In the genomic region with DNA sequence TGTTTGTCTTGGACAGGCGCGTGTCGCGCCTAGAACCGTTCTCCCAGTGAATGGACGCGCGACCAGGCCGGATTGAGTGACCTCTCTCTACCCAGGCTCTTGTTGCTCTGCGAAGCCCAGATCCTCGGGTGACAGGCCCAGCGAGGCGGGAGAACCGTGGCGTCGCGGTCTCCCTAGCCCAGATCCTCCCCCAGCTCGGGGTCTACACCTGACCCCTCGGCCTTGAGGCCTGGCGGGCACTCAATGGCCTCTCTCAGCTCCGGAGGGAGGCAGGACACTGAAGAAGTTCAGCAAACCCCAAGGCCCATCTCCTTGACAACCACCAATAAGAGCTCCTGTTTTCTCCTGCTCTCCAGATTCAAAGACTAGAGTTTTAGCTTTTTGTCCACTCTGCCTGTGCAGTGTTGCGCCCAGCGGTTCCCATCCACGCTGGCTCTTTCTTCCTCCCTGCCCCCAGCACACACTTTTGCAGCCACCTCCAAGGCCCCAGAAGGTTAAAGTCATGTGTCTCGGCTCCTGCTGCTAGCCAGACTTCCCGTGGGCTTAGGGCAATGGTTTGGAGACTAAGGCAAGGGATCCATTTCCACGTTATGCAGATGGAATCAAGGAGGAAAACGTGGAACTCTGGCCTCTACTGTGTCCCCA, we compare ENCODE assay signal across 8 mouse cellular contexts. TPM values are rescaled to one million over a fixed set of nuclear protein-coding genes. Genes with fewer than 3 reads are reported as not detected.
A peak's percentile ranks its signal among the peaks of the same experiment; 100 is the strongest.
DNase-seq lines count a peak whose midpoint lies in the region; ATAC-seq and TF ChIP-seq lines count a peak whose summit lies in the region.

No protein-coding gene starts in this region.

- 30% methylated on average over 28 of the region's 28 CpGs for WGBS in lung, embryonic 15.5 days
- 22% methylated on average over 28 of the region's 28 CpGs for WGBS in embryonic facial prominence, embryonic 15.5 days
- WGBS in intestine, embryonic 15.5 days, result 24% methylated on average over 28 of the region's 28 CpGs
- WGBS in neural tube, embryonic 14.5 days, result 13% methylated on average over 28 of the region's 28 CpGs
- 36% methylated on average over 28 of the region's 28 CpGs for WGBS in thymus, adult 2 months

- no peaks in the 10 kb centered on the region for H3K36me3 ChIP-seq in lung, embryonic 15.5 days
- no peaks in the 10 kb centered on the region for H3K36me3 ChIP-seq in embryonic facial prominence, embryonic 15.5 days
- no peaks in the 10 kb centered on the region for H3K36me3 ChIP-seq in intestine, embryonic 15.5 days
- H3K36me3 ChIP-seq in neural tube, embryonic 14.5 days (ENCODE audit: control insufficient read depth, insufficient read depth, low read length), result no peaks in the 10 kb centered on the region
- H3K36me3 ChIP-seq in thymus, adult 2 months (ENCODE audit: control insufficient read depth, insufficient read depth, low read length), result no peaks in the 10 kb centered on the region

- H3K4me2 ChIP-seq in lung, embryonic 15.5 days, result peak overlapping the region; percentile 99
- H3K4me2 ChIP-seq in embryonic facial prominence, embryonic 15.5 days (replicated peaks), result peak overlapping the region; percentile 99; the same call in 1 of the 2 replicates
- H3K4me2 ChIP-seq in intestine, embryonic 15.5 days (replicated peaks), result peak overlapping the region; percentile 99
- peak overlapping the region; percentile 81 for H3K4me2 ChIP-seq in neural tube, embryonic 14.5 days (ENCODE audit: low read depth, low read length)

- TF ChIP-seq POLR2A in thymus, adult 2 months (IDR thresholded peaks at IDR 0.05; ENCODE audit: control insufficient read depth, extremely low read depth, insufficient read depth, low read length, poor library complexity), result no peak

- no peak overlapping the region for H3K27ac ChIP-seq in lung, embryonic 15.5 days
- no peak overlapping the region for H3K27ac ChIP-seq in embryonic facial prominence, embryonic 15.5 days (replicated peaks)
- no peak overlapping the region for H3K27ac ChIP-seq in intestine, embryonic 15.5 days
- no peak overlapping the region for H3K27ac ChIP-seq in neural tube, embryonic 14.5 days (ENCODE audit: low read depth, low read length)
- no peak overlapping the region for H3K27ac ChIP-seq in thymus, adult 2 months (ENCODE audit: control insufficient read depth, insufficient read depth, low read length)

- intact Hi-C loops in left cerebral cortex, postnatal 25 days (cut with DNase I), result loop anchor here (2.0 kb wide), 1 partner anchor 61 kb away; no protein-coding TSS in a partner anchor

- peaks cover 60% of the 10 kb centered on the region for H3K27me3 ChIP-seq in lung, embryonic 15.5 days
- peaks cover 67% of the 10 kb centered on the region for H3K27me3 ChIP-seq in embryonic facial prominence, embryonic 15.5 days
- H3K27me3 ChIP-seq in intestine, embryonic 15.5 days (replicated peaks), result peaks cover 55% of the 10 kb centered on the region
- H3K27me3 ChIP-seq in neural tube, embryonic 14.5 days (ENCODE audit: control insufficient read depth, insufficient read depth, low read length), result no peaks in the 10 kb centered on the region
- peaks cover 9% of the 10 kb centered on the region for H3K27me3 ChIP-seq in thymus, adult 2 months (ENCODE audit: control insufficient read depth, insufficient read depth, low read length)

- H3K9ac ChIP-seq in lung, embryonic 15.5 days, result no peak overlapping the region
- no peak overlapping the region for H3K9ac ChIP-seq in embryonic facial prominence, embryonic 15.5 days
- H3K9ac ChIP-seq in intestine, embryonic 15.5 days, result no peak overlapping the region
- H3K9ac ChIP-seq in neural tube, embryonic 14.5 days (replicated peaks; ENCODE audit: low read depth, low read length), result no peak overlapping the region

- peak overlapping the region; percentile 56; the same call in 1 of the 2 replicates for H3K4me3 ChIP-seq in lung, embryonic 15.5 days
- H3K4me3 ChIP-seq in embryonic facial prominence, embryonic 15.5 days (replicated peaks), result peak overlapping the region; percentile 63; the same call in 1 of the 2 replicates
- H3K4me3 ChIP-seq in intestine, embryonic 15.5 days (replicated peaks), result 0 out of 2 replicates have a peak overlapping the region, but pooled peaks have one; percentile 65
- no peak overlapping the region for H3K4me3 ChIP-seq in neural tube, embryonic 14.5 days (ENCODE audit: low read depth, low read length)
- no peak overlapping the region for H3K4me3 ChIP-seq in thymus, adult 2 months (ENCODE audit: control insufficient read depth, insufficient read depth, low read length)

- H3K9me3 ChIP-seq in lung, embryonic 15.5 days, result no peaks in the 10 kb centered on the region
- no peaks in the 10 kb centered on the region for H3K9me3 ChIP-seq in embryonic facial prominence, embryonic 15.5 days (replicated peaks)
- H3K9me3 ChIP-seq in intestine, embryonic 15.5 days, result no peaks in the 10 kb centered on the region
- no peaks in the 10 kb centered on the region for H3K9me3 ChIP-seq in neural tube, embryonic 14.5 days (ENCODE audit: control insufficient read depth, low read length)

- no peak for DNase-seq in lung, postnatal 36 days
- DNase-seq in left cerebral cortex, postnatal 25 days (ENCODE audit: low spot score in 2 of 2), result no peak
- DNase-seq in layer of hippocampus, postnatal 25 days (ENCODE audit: extremely low spot score in 1 of 2, low spot score in 1 of 2), result no peak
- DNase-seq in thymus, adult 2 months, result no peak

- H3K4me1 ChIP-seq in lung, embryonic 15.5 days, result peaks cover 14% of the 10 kb centered on the region
- peaks cover 25% of the 10 kb centered on the region for H3K4me1 ChIP-seq in embryonic facial prominence, embryonic 15.5 days
- H3K4me1 ChIP-seq in intestine, embryonic 15.5 days (replicated peaks), result peaks cover 15% of the 10 kb centered on the region
- H3K4me1 ChIP-seq in neural tube, embryonic 14.5 days (ENCODE audit: control insufficient read depth, insufficient read depth, low read length), result 0 out of 2 replicates have a peak, but pooled peaks cover 7% of the 10 kb centered on the region
- H3K4me1 ChIP-seq in thymus, adult 2 months (replicated peaks; ENCODE audit: control insufficient read depth, insufficient read depth, low read length), result peaks cover 6% of the 10 kb centered on the region; the same call in 1 of the 2 replicates

- no peak for ATAC-seq in lung, embryonic 15.5 days (ENCODE audit: borderline replicate concordance, extremely low read depth, low FRiP score, low TSS enrichment)
- no peak for ATAC-seq in embryonic facial prominence, embryonic 15.5 days (ENCODE audit: insufficient number of reproducible peaks, low FRiP score, low TSS enrichment, low read depth)
- no peak for ATAC-seq in intestine, embryonic 15.5 days
- ATAC-seq in neural tube, embryonic 14.5 days (ENCODE audit: low read depth), result no peak; the same call in 1 of the 2 replicates

- no peak for TF ChIP-seq CTCF in thymus, adult 2 months (IDR thresholded peaks at IDR 0.05; ENCODE audit: borderline replicate concordance, control insufficient read depth, extremely low read depth, insufficient read depth, low read length, poor library complexity)

RNA-seq across cellular contexts. Expression of a gene that starts 0.9 kb away (rescaled TPM):
- polyA plus RNA-seq in lung, embryonic 15.5 days (2015; fragmentation: Nextera tagmentation; extraction: Ambion mirVana), result 4.2 and 4.6 TPM in 2 replicates
- 11.1 and 14.5 TPM in 2 replicates for polyA plus RNA-seq in embryonic facial prominence, embryonic 15.5 days (2015; fragmentation: Nextera tagmentation; extraction: Ambion mirVana)
- polyA plus RNA-seq in intestine, embryonic 15.5 days (2015; fragmentation: Nextera tagmentation; extraction: Ambion mirVana), result 4.3 and 4.5 TPM in 2 replicates
- 9.4 and 14.1 TPM in 2 replicates for polyA plus RNA-seq in neural tube, embryonic 14.5 days (2014; fragmentation: Nextera tagmentation; extraction: Ambion mirVana)
- total RNA-seq in left cerebral cortex, postnatal 25 days (2021), result 10 to 100 TPM; 82.1 to 84.7 TPM
- total RNA-seq in layer of hippocampus, postnatal 25 days (2021), result 10 to 100 TPM; 16.7 to 19.3 TPM
- 1.3 and 2.2 TPM in 2 replicates for polyA plus RNA-seq in thymus, adult 2 months (2012; rRNA removed)

RNA-seq across cellular contexts. Expression of a gene that starts 53.6 kb away (rescaled TPM):
- polyA plus RNA-seq in lung, embryonic 15.5 days (2015; fragmentation: Nextera tagmentation; extraction: Ambion mirVana), result 0.61 and 0.74 TPM in 2 replicates
- 7.7 and 9.1 TPM in 2 replicates for polyA plus RNA-seq in embryonic facial prominence, embryonic 15.5 days (2015; fragmentation: Nextera tagmentation; extraction: Ambion mirVana)
- 0.40 and 0.54 TPM in 2 replicates for polyA plus RNA-seq in intestine, embryonic 15.5 days (2015; fragmentation: Nextera tagmentation; extraction: Ambion mirVana)
- polyA plus RNA-seq in neural tube, embryonic 14.5 days (2014; fragmentation: Nextera tagmentation; extraction: Ambion mirVana), result 37.6 and 39.2 TPM in 2 replicates
- total RNA-seq in left cerebral cortex, postnatal 25 days (2021), result 100 to 1,000 TPM; 170 to 215 TPM
- 100 to 1,000 TPM; 165 to 177 TPM for total RNA-seq in layer of hippocampus, postnatal 25 days (2021)
- 0.22 and 0.31 TPM in 2 replicates for polyA plus RNA-seq in thymus, adult 2 months (2012; rRNA removed)

Comparison
In these comparisons a context has a peak if more than half of its experiments do, and no peak if none do; other contexts are left out.
1. H3K4me3 ChIP-seq: peak in lung, embryonic 15.5 days (single experiment), embryonic facial prominence, embryonic 15.5 days (single experiment) and intestine, embryonic 15.5 days (single experiment); none in neural tube, embryonic 14.5 days (single experiment) and thymus, adult 2 months (single experiment).
2. Peak in every context shown above with its lines, with median percentiles within 50 percentile points of each other: H3K4me2 ChIP-seq.